Mouse (Mus musculus) intestine, embryonic 15.5 days (tissue): ENCODE data around the gene Sgk2. TPM values are rescaled to one million over a fixed set of nuclear protein-coding genes. Genes with fewer than 3 reads are reported as not detected.

Experiments used
- polyA plus RNA-seq: library from polyadenylated mRNA; unstranded; fragments of >200 nt; fragmentation: Nextera tagmentation; extraction: Ambion mirVana; gene quantifications from 2 replicates; pipeline ENCODE4 v1.2.1, GENCODE M21; 2015

Gene Sgk2
- polyA plus RNA-seq, 1 experiment from 2014 or later: 0.85 TPM

Other genes with a start within 250 kb of the Sgk2 start
- gene Srsf6, start 55.8 kb upstream of the Sgk2 start, polyA plus RNA-seq: 184 and 196 TPM in 2 replicates
- gene L3mbtl1, start 43.9 kb upstream of the Sgk2 start, polyA plus RNA-seq: 0.11 and 0.18 TPM in 2 replicates
- 44.0 and 47.7 TPM in 2 replicates for gene Ift52, start 30.0 kb downstream of the Sgk2 start, polyA plus RNA-seq
- gene Mybl2, start 67.4 kb downstream of the Sgk2 start, polyA plus RNA-seq: 25.0 and 26.2 TPM in 2 replicates
- gene Gtsf1l, start 100.5 kb downstream of the Sgk2 start, polyA plus RNA-seq: not detected in 2 replicates
- gene Tox2, start 215.8 kb downstream of the Sgk2 start, polyA plus RNA-seq: 5.0 and 6.1 TPM in 2 replicates